Mouse (Mus musculus) kidney, embryonic 16.5 days (tissue): ENCODE results near the gene Ackr3. TPM values are rescaled to one million over a fixed set of nuclear protein-coding genes. Genes with fewer than 3 reads are reported as not detected.
A peak's percentile ranks its signal among the peaks of the same experiment; 100 is the strongest.

Source experiments
- ATAC-seq: fragments of 200-750 bp; cut with Nextera tagmentation; 2 replicates; pipeline ENCODE4 v1.8.0; 2017; ENCODE audit warnings: moderate TSS enrichment; ENCODE audit not compliant: low FRiP score, low TSS enrichment
- H3K27ac ChIP-seq: fragments of 300-500 bp; sonication (generic); 2 replicates; pipeline ENCODE4 v1.5.1; 2014; ENCODE audit warnings: low read length
- H3K27me3 ChIP-seq: fragments of 300-500 bp; sonication (generic); 2 replicates; pipeline ENCODE4 v1.6.1; 2014; ENCODE audit warnings: low read length, control low read depth, mixed read lengths; ENCODE audit not compliant: insufficient read depth
- H3K36me3 ChIP-seq: fragments of 300-500 bp; sonication (generic); 2 replicates; pipeline ENCODE4 v1.6.1; 2014; ENCODE audit warnings: low read length, control low read depth, mixed read lengths; ENCODE audit not compliant: insufficient read depth
- H3K4me1 ChIP-seq: fragments of 300-500 bp; sonication (generic); 2 replicates; pipeline ENCODE4 v1.6.1; 2014; ENCODE audit warnings: low read length, control low read depth, mixed read lengths; ENCODE audit not compliant: insufficient read depth
- H3K4me2 ChIP-seq: fragments of 300-500 bp; sonication (generic); replicated peaks from 2 replicates; pipeline ENCODE4 v1.6.1; 2014; ENCODE audit warnings: low read depth, low read length
- H3K4me3 ChIP-seq: fragments of 300-500 bp; sonication (generic); 2 replicates; pipeline ENCODE4 v1.5.1; 2014; ENCODE audit warnings: mild to moderate bottlenecking, low read length
- H3K9ac ChIP-seq: fragments of 300-500 bp; sonication (generic); replicated peaks from 2 replicates; pipeline ENCODE4 v1.6.1; 2014; ENCODE audit warnings: low read length
- H3K9me3 ChIP-seq: fragments of 300-500 bp; sonication (generic); 2 replicates; pipeline ENCODE4 v1.6.1; 2016; ENCODE audit warnings: low read length, control low read depth
- WGBS: fragments of 180-500 bp; shearing (Covaris S2); extraction: QIAGEN DNeasy Blood & Tissue Kit; methylation state at CpG from one replicate; pipeline ENCODE4 v1.1.7; 2014; 5-methylcytosine and 5-hydroxymethylcytosine counted together
- polyA plus RNA-seq: library from polyadenylated mRNA; unstranded; fragments of >200 nt; fragmentation: Nextera tagmentation; extraction: Ambion mirVana; gene quantifications from 2 replicates; pipeline ENCODE4 v1.2.1, GENCODE M21; 2015

The Ackr3 gene
- polyA plus RNA-seq, 1 experiment from 2014 or later, result 51.8 TPM

DNA sequence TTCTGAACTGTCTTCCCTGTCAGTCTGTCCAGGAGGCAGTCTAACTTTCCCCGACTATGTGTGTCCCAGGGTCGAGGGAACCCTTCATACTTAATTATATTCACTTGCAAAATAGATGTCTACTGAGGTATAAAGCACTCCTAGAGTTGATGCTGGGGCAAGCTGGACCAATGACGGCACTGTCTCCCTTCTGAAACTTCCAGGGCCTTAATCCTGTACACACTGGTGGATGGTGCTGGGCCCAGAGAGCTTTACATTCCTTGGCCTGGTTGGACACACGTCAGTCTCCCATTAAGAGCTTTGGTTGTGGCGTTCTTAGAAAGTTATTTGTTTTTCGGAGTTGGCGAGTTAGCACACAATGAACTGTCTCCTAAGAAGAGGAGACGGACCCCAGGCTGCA lies 42.3 kb downstream of the Ackr3 start:
- Histone ChIP-seq H3K27me3 (no peaks in the 10 kb centered on the region), H3K9me3 (no peaks in the 10 kb centered on the region), H3K27ac (no peak overlapping the region), H3K36me3 (no peaks in the 10 kb centered on the region), H3K9ac (no peak overlapping the region), H3K4me2 (no peak overlapping the region), H3K4me1 (peaks cover 9% of the 10 kb centered on the region), H3K4me3 (no peak overlapping the region)
- ATAC-seq, result no peak
- 85% methylated on average over 8 of the region's 8 CpGs for WGBS

DNA sequence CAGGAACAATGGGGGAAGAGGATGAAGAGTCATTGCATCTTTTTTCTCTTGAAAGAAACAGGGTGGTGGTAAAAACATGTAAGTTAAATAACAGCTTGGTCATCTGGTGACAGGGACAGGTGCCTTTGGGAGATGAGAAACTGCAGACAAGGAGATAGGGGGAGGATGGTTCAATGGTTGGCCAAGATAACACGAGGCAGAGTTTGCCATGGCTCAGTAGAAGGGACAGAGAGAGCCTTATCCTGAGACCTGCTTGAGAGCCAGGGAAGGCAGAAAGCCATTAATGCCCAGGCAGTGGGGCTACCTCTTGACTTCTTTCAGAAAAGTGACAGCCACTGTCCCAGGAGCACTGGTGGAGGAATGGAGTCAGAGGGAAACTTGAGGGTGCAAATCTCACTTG lies 43.0 kb downstream of the Ackr3 start:
- ATAC-seq, result no peak
- Histone ChIP-seq H3K4me1 (peaks cover 16% of the 10 kb centered on the region), H3K4me3 (no peak overlapping the region), H3K4me2 (no peak overlapping the region), H3K9ac (no peak overlapping the region), H3K27me3 (no peaks in the 10 kb centered on the region), H3K9me3 (no peaks in the 10 kb centered on the region), H3K36me3 (no peaks in the 10 kb centered on the region), H3K27ac (no peak overlapping the region)
- 75% methylated on average over 1 of the region's 1 CpGs for WGBS

DNA sequence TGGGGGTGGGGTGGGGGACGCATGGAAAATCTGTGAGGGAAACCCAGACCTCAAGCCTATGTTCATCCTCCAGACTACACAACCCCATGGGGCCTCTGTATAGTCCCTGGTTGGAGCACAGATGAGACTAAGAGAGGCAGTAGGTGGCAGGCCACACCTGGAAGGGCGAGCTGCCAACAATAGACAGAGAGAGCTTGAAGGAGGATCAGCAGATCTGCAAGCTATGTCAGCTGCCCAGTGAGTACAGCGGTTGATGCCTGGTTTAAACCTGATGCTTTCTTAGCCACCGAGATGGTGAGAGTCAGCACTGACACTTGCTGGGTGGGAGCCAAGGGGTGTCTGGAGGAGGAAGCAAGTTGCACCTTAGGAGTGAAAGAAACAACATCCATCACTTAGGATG lies 43.5 kb downstream of the Ackr3 start:
- Histone ChIP-seq H3K4me3 (no peak overlapping the region), H3K36me3 (no peaks in the 10 kb centered on the region), H3K9me3 (no peaks in the 10 kb centered on the region), H3K9ac (no peak overlapping the region), H3K27ac (no peak overlapping the region), H3K4me2 (no peak overlapping the region), H3K4me1 (peaks cover 16% of the 10 kb centered on the region), H3K27me3 (no peaks in the 10 kb centered on the region)
- WGBS, result 67% methylated on average over 4 of the region's 4 CpGs
- no peak for ATAC-seq

DNA sequence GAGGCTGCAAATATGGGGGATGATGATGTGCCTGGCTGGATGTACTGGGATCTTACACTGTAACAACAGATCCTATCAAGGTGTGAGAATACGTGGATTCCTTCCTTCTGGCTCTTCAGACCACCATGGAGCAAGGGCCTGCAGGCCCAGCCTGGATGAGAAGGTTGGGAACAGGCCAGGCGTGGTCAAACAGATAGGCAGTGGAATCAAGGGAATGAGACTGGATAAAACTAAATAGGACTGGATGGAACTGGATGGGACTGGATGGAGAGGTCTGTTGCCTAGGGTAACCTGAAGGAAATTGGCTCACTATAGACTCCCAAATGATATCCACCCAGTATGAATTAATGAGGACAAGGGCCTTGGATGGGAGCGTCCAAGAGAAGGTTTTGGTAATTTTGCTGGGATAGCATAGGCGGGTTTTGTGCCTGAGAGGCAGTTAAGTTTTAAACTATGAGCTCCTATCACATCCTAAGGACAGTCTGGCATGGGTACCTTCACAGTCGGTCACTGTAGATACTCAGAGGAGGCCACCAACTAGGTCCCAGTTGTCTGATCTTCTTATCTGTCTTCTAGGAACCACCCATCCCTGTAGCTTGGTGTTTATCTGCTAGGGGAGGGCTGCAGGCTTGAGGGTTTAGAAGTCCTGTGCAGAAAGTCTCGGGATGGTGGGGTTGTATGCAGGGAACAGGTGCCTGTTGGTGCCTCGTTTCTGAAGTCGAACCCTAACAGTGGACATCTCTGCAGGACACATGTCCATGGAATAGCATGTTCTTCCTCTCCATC lies 44.2 kb downstream of the Ackr3 start:
- H3K4me1 ChIP-seq, result peaks cover 20% of the 10 kb centered on the region
- ATAC-seq, result no peak
- H3K9ac ChIP-seq, result no peak overlapping the region
- H3K9me3 ChIP-seq, result no peaks in the 10 kb centered on the region
- no peak overlapping the region for H3K27ac ChIP-seq
- no peaks in the 10 kb centered on the region for H3K36me3 ChIP-seq
- 88% methylated on average over 8 of the region's 8 CpGs for WGBS
- no peaks in the 10 kb centered on the region for H3K27me3 ChIP-seq
- no peak overlapping the region for H3K4me3 ChIP-seq
- H3K4me2 ChIP-seq, result no peak overlapping the region

DNA sequence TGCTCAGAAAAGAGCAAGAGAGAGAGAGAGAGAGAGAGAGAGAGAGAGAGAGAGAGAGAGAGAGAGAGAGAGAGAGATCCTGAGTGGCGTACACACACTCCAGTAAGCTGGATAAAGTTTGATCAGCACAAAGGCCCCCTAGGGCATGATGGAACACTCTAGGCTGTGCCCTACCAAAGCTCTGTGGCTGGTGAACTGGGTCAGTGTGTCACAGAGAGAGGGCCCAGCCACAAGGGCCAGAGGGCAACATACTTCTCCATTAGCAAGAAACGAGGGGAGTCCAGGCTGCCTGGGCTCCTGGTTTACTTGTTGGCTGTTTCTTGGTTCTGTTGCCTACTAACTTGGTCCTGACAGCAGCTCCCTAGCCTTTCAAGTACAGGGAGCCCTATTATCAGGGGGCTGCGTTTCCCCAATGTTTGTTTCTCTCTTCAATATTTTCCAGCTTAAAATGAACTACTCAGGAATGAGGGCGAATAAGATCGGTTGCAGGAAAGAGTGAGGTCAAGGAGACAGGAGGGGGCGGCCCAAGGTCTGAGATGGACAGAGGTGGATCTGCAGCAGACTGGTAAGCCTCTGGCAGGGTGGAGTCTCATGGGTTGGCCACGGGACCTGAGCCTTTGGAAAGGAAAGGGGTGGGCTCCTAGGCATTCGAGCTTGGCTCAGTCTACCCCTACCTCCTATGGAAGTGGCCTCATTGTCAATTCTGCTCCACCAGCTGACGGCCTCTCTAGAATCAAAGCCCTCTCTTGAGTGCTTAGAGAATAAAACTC lies 45.4 kb downstream of the Ackr3 start:
- no peak overlapping the region for H3K4me2 ChIP-seq
- no peak overlapping the region for H3K4me3 ChIP-seq
- peaks cover 26% of the 10 kb centered on the region for H3K4me1 ChIP-seq
- 73% methylated on average over 9 of the region's 9 CpGs for WGBS
- H3K36me3 ChIP-seq, result no peaks in the 10 kb centered on the region
- H3K27me3 ChIP-seq, result no peaks in the 10 kb centered on the region
- no peaks in the 10 kb centered on the region for H3K9me3 ChIP-seq
- no peak overlapping the region for H3K9ac ChIP-seq
- H3K27ac ChIP-seq, result no peak overlapping the region
- ATAC-seq, result no peak

DNA sequence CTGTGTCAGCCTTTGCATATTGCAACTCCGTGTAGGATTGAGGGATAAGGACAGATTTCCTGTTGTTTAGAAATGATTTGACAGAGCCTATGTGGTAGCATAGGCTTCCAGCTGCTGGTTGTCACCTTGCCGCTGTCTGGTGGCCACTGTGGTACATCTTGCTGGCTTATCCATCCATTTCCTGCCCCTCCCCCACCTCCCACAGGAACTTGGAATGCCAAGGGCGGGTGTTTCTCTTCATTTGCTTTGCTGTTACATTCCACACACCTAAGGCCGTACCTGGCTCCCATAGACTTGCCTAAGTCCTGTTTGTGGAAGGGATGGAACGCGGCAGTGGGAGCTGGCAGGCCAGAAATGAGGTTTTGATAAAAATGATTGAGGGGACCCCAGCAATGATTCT lies 46.6 kb downstream of the Ackr3 start:
- peaks cover 26% of the 10 kb centered on the region for H3K4me1 ChIP-seq
- 59% methylated on average over 6 of the region's 6 CpGs for WGBS
- ATAC-seq, result no peak
- no peak overlapping the region for H3K9ac ChIP-seq
- H3K4me3 ChIP-seq, result no peak overlapping the region
- no peaks in the 10 kb centered on the region for H3K36me3 ChIP-seq
- H3K27me3 ChIP-seq, result no peaks in the 10 kb centered on the region
- no peaks in the 10 kb centered on the region for H3K9me3 ChIP-seq
- no peak overlapping the region for H3K27ac ChIP-seq
- H3K4me2 ChIP-seq, result no peak overlapping the region

DNA sequence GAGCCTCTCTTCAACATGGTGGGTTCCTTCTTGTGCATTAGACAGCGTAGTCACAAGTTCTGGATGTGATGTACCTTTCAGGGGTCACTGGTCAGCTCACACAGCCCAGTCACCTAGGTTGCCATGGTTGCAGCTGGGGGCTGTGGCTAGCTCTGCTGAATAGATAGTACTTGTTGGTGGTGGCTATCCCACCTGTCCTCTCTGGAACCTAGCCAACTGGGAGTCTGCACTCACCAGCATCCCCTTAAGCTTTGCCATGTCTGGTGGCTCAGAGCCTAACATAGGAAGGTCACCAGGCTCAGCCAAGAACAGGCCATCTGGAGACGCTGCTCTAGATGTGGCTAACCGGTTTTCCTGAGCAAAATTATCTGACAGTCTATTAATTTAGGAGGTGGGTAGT lies 47.4 kb downstream of the Ackr3 start:
- H3K27me3 ChIP-seq, result no peaks in the 10 kb centered on the region
- peaks cover 26% of the 10 kb centered on the region for H3K4me1 ChIP-seq
- 54% methylated on average over 3 of the region's 3 CpGs for whole genome bisulfite sequencing
- no peaks in the 10 kb centered on the region for H3K36me3 ChIP-seq
- no peak overlapping the region for H3K27ac ChIP-seq
- ATAC-seq, result no peak
- H3K4me3 ChIP-seq, result no peak overlapping the region
- no peak overlapping the region for H3K4me2 ChIP-seq
- H3K9ac ChIP-seq, result no peak overlapping the region
- no peaks in the 10 kb centered on the region for H3K9me3 ChIP-seq

DNA sequence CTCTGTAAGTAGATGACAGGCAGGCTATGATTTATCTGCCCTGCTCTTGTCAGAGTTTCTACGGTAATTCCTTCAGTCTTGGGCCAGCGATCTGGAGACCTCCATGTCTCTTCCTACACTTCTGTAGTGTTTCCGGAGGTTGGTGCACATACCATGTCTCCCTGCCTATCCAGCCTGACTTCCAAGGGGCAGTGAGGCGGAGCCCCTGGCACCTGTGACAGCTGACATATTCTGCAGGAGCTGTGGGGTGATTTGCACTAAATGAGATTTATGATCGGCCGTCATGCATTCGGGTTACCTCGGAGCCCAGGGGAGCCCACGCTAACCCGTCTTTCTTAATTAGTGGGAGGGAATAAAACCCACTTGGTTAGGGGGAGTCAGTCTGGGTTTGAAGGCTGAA lies 49.7 kb downstream of the Ackr3 start:
- WGBS, result 31% methylated on average over 10 of the region's 10 CpGs
- H3K27me3 ChIP-seq, result no peaks in the 10 kb centered on the region
- H3K36me3 ChIP-seq, result no peaks in the 10 kb centered on the region
- peak; percentile 57; the same call in 1 of the 2 replicates for ATAC-seq
- H3K4me2 ChIP-seq, result no peak overlapping the region
- H3K4me3 ChIP-seq, result no peak overlapping the region
- H3K9ac ChIP-seq, result no peak overlapping the region
- peaks cover 26% of the 10 kb centered on the region for H3K4me1 ChIP-seq
- H3K9me3 ChIP-seq, result no peaks in the 10 kb centered on the region
- H3K27ac ChIP-seq, result no peak overlapping the region

DNA sequence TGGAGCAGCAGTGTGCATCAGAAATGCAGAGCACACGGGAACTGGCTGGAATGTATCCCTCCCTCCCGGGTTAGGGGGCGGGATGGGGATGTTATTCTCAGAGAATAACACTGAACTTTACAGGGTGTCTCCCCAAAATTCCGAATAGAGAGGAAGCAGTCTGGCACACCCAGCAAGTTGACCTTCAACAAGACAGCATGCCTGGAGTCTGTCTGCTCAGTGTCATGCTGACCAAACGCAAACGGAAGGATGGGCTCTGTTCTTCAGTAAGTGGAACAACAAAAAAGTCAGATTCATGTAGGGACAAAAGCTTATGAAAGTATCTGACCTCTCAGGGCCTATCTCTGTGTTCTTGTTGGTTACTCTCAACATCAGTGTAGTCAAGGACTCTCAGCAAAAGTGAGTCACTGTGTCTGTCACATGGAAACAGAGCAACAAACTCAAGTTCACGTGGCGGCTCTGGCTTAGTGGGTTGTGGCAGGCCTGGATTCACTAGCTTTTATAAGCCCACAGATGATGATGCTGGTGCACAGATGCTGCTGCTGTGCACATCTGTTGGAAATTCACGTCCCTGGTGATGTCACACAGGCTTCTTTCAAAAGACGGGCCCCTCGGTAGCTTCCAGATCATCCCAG lies 54.6 kb downstream of the Ackr3 start:
- Histone ChIP-seq H3K9me3 (no peaks in the 10 kb centered on the region), H3K4me1 (peaks cover 12% of the 10 kb centered on the region; the same call in 1 of the 2 replicates), H3K4me3 (no peak overlapping the region), H3K27me3 (peaks cover 3% of the 10 kb centered on the region; the same call in 1 of the 2 replicates), H3K27ac (no peak overlapping the region), H3K36me3 (no peaks in the 10 kb centered on the region), H3K9ac (no peak overlapping the region), H3K4me2 (no peak overlapping the region)
- ATAC-seq, result no peak
- 85% methylated on average over 11 of the region's 11 CpGs for WGBS
